Mouse (Mus musculus): ENCODE data around the gene Mlxip. TPM values are rescaled to one million over a fixed set of nuclear protein-coding genes. Genes with fewer than 3 reads are reported as not detected.
A peak's percentile ranks its signal among the peaks of the same experiment; 100 is the strongest.

The Mlxip gene
- polyA plus RNA-seq, 1 experiment, result 24.1 TPM

DNA sequence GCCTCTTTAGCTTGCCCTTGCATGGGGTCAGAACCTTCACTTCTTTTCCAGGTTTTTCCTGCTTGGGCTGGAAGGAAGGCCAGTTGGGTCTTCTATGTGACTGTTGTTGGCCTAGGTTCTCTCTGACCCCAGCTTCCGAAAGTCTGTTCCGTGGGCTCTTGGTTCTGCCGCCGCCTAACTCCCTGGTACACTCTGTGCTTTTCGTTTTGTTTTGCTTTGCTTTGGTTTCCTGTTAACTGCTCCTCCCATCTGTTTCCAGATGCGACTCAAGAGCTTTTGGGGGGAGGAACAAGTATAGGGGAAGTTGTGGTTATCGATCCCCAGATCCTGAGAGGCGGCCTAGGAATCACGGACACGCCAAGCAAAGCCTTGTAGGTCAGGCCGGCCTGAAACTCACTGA, 3.2 kb downstream of the Mlxip start:
- H3K4me3 ChIP-seq (ENCODE audit: insufficient read depth, low read length), result peak overlapping the region; percentile 3; the same call in 1 of the 2 replicates
- H3K27ac ChIP-seq (ENCODE audit: insufficient read depth, low read length), result no peak overlapping the region
- TF ChIP-seq POLR2A (IDR thresholded peaks at IDR 0.05; ENCODE audit: low read depth, low read length), result no peak
- H3K4me1 ChIP-seq (ENCODE audit: control insufficient read depth, insufficient read depth, low read length), result peaks cover 9% of the 10 kb centered on the region

DNA sequence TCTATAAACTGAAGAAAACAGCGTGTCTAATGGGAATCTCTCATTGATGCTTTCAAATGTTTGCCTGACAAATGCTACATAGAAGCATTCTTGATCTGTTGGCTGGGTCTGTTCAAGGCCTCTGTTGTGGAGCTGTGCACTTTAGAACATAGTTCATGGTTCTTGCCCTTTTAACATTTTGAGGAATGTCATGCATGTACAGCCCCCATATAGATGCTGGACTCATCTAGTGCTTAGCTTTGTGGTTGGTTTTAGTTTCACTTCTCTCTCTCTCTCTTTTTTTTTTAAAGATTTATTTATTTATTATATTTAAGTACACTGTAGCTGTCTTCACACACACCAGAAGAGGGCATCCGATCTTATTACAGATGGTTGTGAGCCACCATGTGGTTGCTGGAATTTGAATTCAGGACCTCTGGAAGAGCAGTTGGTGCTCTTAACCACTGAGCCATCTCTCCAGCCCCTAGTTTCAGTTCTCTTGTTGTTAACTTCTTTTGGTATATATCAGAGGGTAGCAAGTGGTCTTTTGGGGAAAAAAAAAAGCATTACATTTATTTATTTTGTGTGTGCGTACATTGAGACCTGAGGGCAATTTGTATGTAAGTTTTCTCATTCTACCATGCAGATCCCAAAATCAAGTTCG, 4.4 kb downstream of the Mlxip start:
- no peak for TF ChIP-seq POLR2A (IDR thresholded peaks at IDR 0.05; ENCODE audit: low read depth, low read length)
- no peak for TF ChIP-seq CTCF (IDR thresholded peaks at IDR 0.05; ENCODE audit: borderline replicate concordance, insufficient read depth, low read length)
- peaks cover 6% of the 10 kb centered on the region for H3K4me1 ChIP-seq (ENCODE audit: control insufficient read depth, insufficient read depth, low read length)

DNA sequence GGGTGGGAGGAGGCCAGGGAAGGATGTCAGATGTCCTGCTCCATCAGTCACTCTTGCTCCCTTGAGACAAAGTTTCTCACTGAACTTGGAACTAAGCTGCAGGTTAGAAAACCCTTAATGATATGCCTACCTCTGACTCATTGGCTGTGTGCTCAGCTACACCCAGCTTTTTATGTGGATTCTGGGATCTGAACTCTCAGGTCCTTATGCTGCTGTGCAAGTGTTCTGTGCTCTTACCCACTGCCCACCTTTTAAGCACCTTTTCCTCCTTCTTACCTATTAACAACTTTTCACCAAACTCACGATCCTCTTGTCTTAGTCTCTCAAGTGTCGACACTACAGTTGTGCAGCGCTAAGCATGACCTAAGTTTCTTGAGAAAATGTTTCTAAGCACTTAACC, 9.9 kb downstream of the Mlxip start:
- no peak overlapping the region for H3K27ac ChIP-seq (ENCODE audit: insufficient read depth, low read length)

More for the DNA sequence above, 4.4 kb downstream of the Mlxip start:
- Histone ChIP-seq H3K27ac (ENCODE audit: insufficient read depth, low read length) (no peak overlapping the region), H3K4me3 (ENCODE audit: insufficient read depth, low read length) (no peak overlapping the region)

DNA sequence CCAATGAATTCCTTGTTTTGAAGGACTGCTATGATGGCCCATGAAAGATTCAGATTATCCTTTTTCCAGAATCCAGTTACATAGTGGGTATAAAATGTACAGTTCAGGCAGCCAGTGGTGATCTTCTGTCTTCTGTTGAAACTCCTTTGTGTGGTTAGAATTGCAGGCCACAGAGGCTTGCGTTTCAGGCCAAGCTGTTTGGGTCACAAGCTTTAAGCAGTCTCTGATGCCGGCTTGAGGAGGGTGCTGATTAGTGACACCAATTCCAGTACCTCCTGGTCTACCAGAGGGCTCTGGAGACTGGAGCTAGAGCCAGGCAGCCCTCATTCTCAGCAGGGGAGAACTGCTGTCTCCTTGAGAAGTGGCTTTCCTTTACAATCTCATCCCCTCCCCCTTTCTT, 12.4 kb downstream of the Mlxip start:
- TF ChIP-seq CTCF (IDR thresholded peaks at IDR 0.05; ENCODE audit: borderline replicate concordance, insufficient read depth, low read length) (no peak), POLR2A (IDR thresholded peaks at IDR 0.05; ENCODE audit: low read depth, low read length) (no peak)
- Histone ChIP-seq H3K27ac (ENCODE audit: insufficient read depth, low read length) (no peak overlapping the region), H3K4me1 (ENCODE audit: control insufficient read depth, insufficient read depth, low read length) (no peaks in the 10 kb centered on the region), H3K4me3 (ENCODE audit: insufficient read depth, low read length) (no peak overlapping the region)

More for the DNA sequence above, 9.9 kb downstream of the Mlxip start:
- TF ChIP-seq CTCF (IDR thresholded peaks at IDR 0.05; ENCODE audit: borderline replicate concordance, insufficient read depth, low read length) (no peak), POLR2A (IDR thresholded peaks at IDR 0.05; ENCODE audit: low read depth, low read length) (no peak)
- no peaks in the 10 kb centered on the region for H3K4me1 ChIP-seq (ENCODE audit: control insufficient read depth, insufficient read depth, low read length)
- H3K4me3 ChIP-seq (ENCODE audit: insufficient read depth, low read length), result no peak overlapping the region

DNA sequence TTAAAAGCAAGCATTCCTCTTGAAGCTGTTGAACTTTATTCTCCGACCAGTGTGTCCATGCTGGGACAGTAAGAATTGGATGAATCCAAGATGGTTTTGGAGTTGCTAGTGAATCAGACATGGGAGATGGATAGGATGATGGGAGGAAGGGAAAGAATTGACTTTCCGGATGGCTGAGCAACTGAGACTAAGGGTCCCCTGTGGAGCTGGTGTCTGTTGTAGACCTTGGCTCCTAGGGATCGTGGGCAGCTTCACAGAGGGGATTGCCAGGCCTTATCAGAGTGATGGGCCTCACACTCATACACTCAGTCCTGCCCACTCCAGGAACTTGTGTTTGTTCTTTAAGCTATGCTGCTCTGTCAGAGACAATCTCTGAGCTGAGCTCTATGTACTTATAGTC, 13.6 kb downstream of the Mlxip start:
- Histone ChIP-seq H3K4me1 (ENCODE audit: control insufficient read depth, insufficient read depth, low read length) (no peaks in the 10 kb centered on the region), H3K27ac (ENCODE audit: insufficient read depth, low read length) (no peak overlapping the region), H3K4me3 (ENCODE audit: insufficient read depth, low read length) (no peak overlapping the region)
- TF ChIP-seq POLR2A (IDR thresholded peaks at IDR 0.05; ENCODE audit: low read depth, low read length), result no peak
- TF ChIP-seq CTCF (IDR thresholded peaks at IDR 0.05; ENCODE audit: borderline replicate concordance, insufficient read depth, low read length), result no peak

DNA sequence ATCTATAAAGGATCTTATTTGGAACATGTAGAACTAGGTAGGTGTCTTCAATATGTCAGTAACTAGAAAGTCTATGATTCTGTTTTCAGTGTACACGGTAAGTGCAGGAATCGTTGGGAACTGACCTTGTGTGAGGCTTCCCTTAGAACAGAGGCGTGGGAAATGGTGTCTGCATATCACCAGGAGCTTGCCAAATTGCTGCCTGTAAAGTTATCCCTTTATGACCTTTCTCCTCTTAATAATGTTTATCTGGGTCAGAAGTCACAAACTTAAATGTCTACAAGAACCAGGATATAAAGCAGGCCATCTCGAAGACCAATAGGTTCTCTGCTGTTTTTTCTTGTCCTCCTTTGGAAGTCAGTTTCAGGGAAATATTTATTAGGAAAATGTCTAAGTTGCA, 17.6 kb downstream of the Mlxip start:
- H3K27ac ChIP-seq (ENCODE audit: insufficient read depth, low read length), result no peak overlapping the region
- no peak overlapping the region for H3K4me3 ChIP-seq (ENCODE audit: insufficient read depth, low read length)
- H3K4me1 ChIP-seq (ENCODE audit: control insufficient read depth, insufficient read depth, low read length), result no peaks in the 10 kb centered on the region
- TF ChIP-seq POLR2A (IDR thresholded peaks at IDR 0.05; ENCODE audit: low read depth, low read length) (no peak), CTCF (IDR thresholded peaks at IDR 0.05; ENCODE audit: borderline replicate concordance, insufficient read depth, low read length) (no peak)

DNA sequence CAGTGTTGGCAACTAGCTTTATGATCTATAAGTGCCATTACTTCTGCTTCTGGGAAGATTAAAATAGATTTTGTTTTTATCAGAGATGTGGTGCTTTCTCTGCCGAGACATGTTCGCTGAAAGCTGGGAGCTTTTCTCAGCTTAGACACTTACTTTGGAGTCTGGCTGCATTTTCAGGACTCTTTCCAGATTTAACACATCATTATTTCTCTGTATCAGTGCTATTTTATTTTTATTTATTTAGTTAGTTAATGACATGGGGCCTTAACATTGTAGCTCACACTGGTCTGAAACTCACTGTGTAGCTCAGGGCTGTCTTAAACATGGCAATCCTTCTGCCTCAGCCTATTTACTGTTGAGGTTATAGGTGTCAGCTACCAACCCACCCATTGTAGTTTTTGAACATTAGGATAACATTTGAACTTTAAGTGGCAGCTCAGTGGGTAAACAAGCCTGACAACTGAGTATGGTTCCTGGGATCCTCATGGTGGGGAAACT, 19.3 kb downstream of the Mlxip start:
- H3K27ac ChIP-seq (ENCODE audit: insufficient read depth, low read length), result no peak overlapping the region
- no peaks in the 10 kb centered on the region for H3K4me1 ChIP-seq (ENCODE audit: control insufficient read depth, insufficient read depth, low read length)
- TF ChIP-seq POLR2A (IDR thresholded peaks at IDR 0.05; ENCODE audit: low read depth, low read length) (no peak), CTCF (IDR thresholded peaks at IDR 0.05; ENCODE audit: borderline replicate concordance, insufficient read depth, low read length) (no peak)
- H3K4me3 ChIP-seq (ENCODE audit: insufficient read depth, low read length), result no peak overlapping the region

DNA sequence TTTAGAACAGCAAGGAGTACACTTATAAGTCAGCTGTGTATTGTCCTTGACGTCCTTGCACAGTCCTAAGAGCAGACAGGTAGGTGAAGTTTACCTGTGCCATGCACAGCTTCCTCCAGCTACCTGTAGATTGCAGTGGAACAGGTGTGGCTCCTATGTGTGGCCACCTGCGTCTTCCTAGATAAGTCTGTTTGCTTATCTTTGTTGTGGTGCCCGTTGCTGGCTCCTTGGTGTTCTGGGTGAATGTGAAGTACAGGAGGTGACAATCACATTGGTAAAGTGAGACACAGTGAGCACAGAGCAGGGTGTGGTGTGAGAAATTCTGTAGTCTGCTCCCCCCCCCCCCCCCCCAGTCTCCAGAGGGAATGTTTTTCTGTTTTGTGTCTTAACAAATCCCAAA, 21.6 kb downstream of the Mlxip start:
- TF ChIP-seq POLR2A (IDR thresholded peaks at IDR 0.05; ENCODE audit: low read depth, low read length) (no peak), CTCF (IDR thresholded peaks at IDR 0.05; ENCODE audit: borderline replicate concordance, insufficient read depth, low read length) (no peak)
- Histone ChIP-seq H3K27ac (ENCODE audit: insufficient read depth, low read length) (no peak overlapping the region), H3K4me3 (ENCODE audit: insufficient read depth, low read length) (no peak overlapping the region)

DNA sequence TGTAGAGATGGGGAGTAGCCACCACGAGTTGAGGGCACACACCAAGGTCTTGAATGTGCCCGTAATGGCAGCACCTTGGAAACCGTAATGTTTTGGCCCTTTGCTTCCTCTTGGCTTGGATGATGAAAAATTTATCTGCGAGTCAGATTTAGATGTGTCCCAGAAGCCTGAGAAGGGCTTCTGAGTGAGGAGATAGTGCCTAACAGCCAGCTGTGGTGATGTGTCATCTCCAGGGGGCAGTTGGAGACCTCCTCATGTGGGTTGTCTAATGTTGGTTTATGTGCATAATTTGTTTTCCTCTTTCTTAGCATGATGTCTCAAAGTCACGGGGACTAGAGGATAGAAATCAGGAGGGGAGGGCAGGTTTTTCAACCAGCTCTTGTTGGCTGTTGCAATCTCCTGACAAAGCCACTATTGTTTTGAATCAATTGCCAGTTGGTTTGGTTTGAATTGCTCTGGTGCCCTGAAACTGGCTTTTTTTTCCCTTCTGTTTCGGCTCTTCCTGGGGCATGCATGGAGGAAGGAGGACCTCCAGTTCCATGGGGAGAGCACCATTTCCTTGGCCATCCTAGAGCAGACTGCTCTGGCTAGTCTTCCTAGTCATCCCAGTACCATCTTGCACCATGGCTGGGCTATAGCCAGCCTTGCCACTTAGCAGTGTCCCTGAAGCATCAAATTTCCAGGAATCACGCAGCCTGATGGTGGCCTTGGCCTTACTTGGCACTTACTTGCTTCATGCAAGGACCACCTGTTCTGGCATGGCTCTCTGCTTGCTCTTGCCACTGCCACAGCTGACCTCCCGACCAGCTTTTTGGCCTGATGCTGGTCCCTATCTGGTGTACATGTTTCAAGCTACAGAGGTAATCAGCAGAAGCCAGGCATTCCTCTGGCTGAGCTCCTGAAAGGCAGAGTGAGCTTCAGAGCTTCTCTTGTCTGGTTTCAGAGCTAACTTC, 22.2 kb downstream of the Mlxip start:
- no peak overlapping the region for H3K27ac ChIP-seq (ENCODE audit: insufficient read depth, low read length)
- no peaks in the 10 kb centered on the region; the same call in 1 of the 2 replicates for H3K4me1 ChIP-seq (ENCODE audit: control insufficient read depth, insufficient read depth, low read length)
- H3K4me3 ChIP-seq (ENCODE audit: insufficient read depth, low read length), result no peak overlapping the region
- TF ChIP-seq POLR2A (IDR thresholded peaks at IDR 0.05; ENCODE audit: low read depth, low read length) (no peak), CTCF (IDR thresholded peaks at IDR 0.05; ENCODE audit: borderline replicate concordance, insufficient read depth, low read length) (no peak)

More for the DNA sequence above, 21.6 kb downstream of the Mlxip start:
- no peaks in the 10 kb centered on the region; the same call in 1 of the 2 replicates for H3K4me1 ChIP-seq (ENCODE audit: control insufficient read depth, insufficient read depth, low read length)

DNA sequence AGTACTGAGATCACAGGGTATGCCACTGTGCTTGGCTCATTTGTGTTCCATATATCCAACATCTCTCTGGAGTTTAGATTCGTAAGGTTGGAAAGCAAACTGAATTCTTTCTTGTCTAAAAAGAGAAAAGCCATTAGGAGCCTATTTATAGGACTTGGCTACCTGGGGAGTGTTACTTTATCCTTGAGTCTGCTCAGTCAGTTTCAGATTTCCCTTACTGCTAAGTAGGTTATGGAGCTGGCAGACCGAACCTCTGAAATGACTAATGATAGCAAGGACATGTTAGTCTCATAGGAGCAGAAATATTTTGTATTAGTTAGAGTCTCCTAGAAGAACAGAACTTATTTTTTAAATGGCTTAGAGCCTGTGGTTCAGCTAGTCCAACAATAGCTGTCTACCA, 29.3 kb downstream of the Mlxip start:
- TF ChIP-seq POLR2A (IDR thresholded peaks at IDR 0.05; ENCODE audit: low read depth, low read length), result no peak
- no peak for TF ChIP-seq CTCF (IDR thresholded peaks at IDR 0.05; ENCODE audit: borderline replicate concordance, insufficient read depth, low read length)
- H3K4me1 ChIP-seq (ENCODE audit: control insufficient read depth, insufficient read depth, low read length), result no peaks in the 10 kb centered on the region; the same call in 1 of the 2 replicates
- H3K4me3 ChIP-seq (ENCODE audit: insufficient read depth, low read length), result no peak overlapping the region
- H3K27ac ChIP-seq (ENCODE audit: insufficient read depth, low read length), result peak overlapping the region; percentile 34
